Mouse (Mus musculus) brain, embryonic 14.5 days (tissue): ENCODE results near the gene Acrbp. TPM values are rescaled to one million over a fixed set of nuclear protein-coding genes. Genes with fewer than 3 reads are reported as not detected.
"Not testable (repeated sequence)": the region's sequence is repeated elsewhere in the genome, so short reads cannot be mapped to it uniquely, and the experiment has no call there.

Source experiments
- DNase-seq: peaks from one replicate; pipeline ENCODE4 v3.0.0-alpha.2; 2011; ENCODE audit warnings: low read depth
- CTCF ChIP-seq: fragments of 200-500 bp; IDR thresholded peaks from 2 replicates; pipeline ENCODE4 v1.5.1; 2012; ENCODE audit warnings: inconsistent platforms, mild to moderate bottlenecking, moderate library complexity, borderline replicate concordance; ENCODE audit not compliant: insufficient read depth, insufficient read length; ENCODE audit errors: extremely low read depth
- POLR2A ChIP-seq: fragments of 200-500 bp; IDR thresholded peaks from 2 replicates; pipeline ENCODE4 v1.6.1; 2012; ENCODE audit warnings: mild to moderate bottlenecking, inconsistent platforms, borderline replicate concordance; ENCODE audit not compliant: poor library complexity, insufficient read depth, insufficient read length, severe bottlenecking; ENCODE audit errors: extremely low read depth
- polyA plus RNA-seq: library from polyadenylated mRNA; depleted of rRNA; stranded (reverse); fragments of >200 nt; gene quantifications from 2 replicates; pipeline ENCODE4 v1.2.3, GENCODE M21; 2012

Acrbp gene
- polyA plus RNA-seq, 1 experiment, result 32.6 TPM

DNA sequence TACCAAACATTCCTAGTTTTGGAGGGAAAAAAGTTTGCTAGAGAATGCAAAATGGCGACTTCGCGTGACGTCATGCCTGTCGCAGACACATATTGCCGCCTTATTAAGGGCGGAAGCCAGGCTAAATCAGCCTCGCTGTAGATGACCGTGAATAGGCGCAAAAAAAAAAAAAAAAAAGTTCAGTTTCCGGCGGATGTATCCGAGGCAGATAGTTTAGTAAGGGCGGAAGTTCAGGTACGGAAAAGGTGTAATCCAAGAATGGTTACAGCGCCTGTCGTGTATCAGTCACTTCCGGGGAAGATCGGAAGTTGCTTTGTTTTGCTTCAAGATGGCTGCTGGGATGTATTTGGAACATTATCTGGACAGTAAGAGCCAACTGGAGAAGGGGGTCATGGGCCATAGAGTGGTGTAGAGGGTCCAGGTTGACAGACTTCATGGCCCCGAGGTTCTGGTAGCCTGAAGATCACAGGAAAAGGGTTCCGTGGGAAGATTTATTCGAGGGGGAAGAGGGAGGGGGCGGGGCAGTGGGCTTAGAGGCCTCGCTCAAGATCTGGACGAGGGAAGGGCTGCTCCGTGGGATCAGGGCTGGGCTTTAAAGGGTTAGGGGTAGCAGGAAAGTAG lies 9.8 kb upstream of the Acrbp start, which contains the start of gene Ing4:
Gene Ing4, plus strand, starts transcription at position 228 of the 621 bp plus-strand sequence.
- TF ChIP-seq CTCF, result no peak
- TF ChIP-seq POLR2A, result no peak
- peak; percentile 100 for DNase-seq

DNA sequence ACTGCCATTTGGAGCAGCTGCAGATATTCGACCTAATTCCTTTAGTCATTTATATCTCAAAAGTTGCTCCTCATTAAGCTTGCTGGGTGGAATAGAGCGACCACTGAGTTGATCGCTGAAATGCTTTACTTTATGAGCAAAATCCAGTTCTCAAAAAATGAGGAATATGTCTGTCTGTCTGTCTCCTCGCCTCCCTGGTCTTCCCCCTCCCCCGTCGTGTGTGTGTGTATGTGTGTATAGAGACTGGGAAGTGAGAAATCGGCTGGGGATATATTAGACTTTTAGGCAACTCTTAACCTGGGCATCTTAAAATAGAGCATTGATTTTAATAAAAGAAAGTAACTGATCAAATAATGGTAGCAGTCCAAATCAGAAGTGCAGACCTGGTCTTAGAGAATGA lies 9.3 kb upstream of the Acrbp start:
- no peak for DNase-seq
- TF ChIP-seq POLR2A, result no peak
- no peak for TF ChIP-seq CTCF

DNA sequence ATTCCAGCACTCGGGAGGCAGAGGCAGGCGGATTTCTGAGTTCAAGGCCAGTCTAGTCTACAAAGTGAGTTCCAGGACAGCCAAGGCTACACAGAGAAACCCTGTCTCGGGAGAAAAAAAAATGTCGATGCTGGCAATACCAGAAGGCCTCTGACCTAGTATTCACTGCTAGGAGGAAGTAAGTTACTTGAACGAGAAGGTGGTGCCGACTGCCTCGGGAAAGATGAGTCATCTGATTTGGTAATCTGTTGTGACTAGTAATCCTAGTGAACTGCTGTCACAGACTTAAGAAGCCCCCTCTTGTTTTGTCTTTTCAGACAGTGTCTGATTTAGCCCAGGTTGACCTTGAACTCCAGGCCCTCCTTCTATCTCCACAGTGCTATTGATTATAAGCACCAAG lies 8.4 kb upstream of the Acrbp start:
- DNase-seq, result no peak
- TF ChIP-seq CTCF (no peak), POLR2A (no peak)

DNA sequence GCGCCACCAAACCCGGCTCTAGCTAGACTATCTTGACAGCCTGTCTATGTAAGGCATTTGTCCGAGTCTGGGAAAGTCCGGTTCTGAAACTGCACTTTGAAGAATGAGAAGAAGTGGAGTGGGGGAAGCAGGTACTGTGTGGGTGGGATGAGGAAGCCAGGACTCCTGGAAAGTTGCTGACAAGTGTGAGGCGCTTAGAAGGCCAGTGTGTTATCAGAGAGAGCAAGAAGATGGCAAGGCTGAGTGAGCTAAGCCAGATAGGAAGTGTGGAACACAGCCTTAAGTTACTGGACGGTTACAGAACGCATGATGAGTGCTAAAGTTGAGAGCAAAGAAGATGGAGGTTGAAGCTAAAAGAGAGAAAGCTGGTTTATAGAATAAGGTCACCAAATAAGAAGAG lies 7.4 kb upstream of the Acrbp start:
- DNase-seq, result no peak
- TF ChIP-seq CTCF, result no peak
- TF ChIP-seq POLR2A, result no peak

DNA sequence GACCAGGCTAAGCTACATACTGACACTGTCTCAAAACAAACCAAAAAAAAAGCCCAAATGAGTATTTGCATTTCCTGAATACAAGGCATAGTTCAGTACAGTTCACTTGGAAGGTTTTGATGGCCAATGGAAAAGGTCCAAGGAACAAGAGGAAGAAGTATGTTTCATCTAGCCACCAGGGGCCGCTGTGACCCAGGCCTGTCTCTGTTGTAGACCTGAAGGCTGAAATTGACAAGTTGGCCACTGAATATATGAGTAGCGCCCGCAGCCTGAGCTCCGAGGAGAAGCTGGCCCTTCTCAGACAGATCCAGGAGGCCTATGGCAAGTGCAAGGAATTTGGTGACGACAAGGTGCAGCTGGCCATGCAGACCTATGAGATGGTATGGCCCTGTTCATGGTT lies 2.8 kb upstream of the Acrbp start:
- DNase-seq, result peak; percentile 94
- TF ChIP-seq CTCF (peak; percentile 83), POLR2A (no peak)

DNA sequence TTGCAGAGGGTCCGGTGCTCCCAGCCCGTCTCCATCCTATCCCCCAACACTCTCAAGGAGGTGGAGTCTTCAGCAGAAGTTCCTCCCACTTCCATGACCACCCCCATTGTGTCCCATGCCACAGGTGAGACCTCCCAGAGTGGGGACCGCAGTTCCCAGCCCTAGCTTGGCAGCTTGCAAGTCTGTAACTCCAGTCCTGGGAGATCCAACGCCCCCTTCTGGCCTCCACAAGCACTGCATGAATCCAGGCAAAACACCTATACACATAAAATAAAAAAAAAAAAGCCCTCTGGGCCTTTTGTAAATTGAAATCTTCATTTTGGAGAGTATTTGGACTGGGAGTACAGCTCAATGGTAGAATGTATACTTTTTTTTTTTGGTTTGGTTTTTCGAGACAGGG lies 1.7 kb downstream of the Acrbp start:
- TF ChIP-seq POLR2A (no peak), CTCF (peak; percentile 39; the same call in 1 of the 2 replicates)
- no peak for DNase-seq

DNA sequence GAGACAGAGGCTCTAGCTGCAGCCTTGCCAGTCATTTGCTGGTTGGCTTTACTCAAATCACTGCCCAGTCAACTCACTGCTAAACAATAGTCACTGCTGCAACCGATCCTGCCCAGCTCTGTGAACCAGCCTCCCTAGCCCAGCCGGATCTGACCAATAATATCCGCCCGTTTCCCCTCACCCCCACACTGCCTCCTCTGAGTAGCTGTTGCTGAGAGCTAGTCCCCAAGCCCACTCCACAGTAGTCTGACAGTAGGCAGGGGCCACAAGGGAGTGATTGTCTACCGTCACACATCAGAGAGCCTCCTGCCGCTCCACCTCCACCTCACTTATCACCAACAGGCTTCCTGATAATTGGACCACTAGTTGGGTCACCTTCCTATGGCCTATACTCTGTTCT lies 12.0 kb downstream of the Acrbp start:
- TF ChIP-seq POLR2A, result no peak
- no peak for TF ChIP-seq CTCF

DNA sequence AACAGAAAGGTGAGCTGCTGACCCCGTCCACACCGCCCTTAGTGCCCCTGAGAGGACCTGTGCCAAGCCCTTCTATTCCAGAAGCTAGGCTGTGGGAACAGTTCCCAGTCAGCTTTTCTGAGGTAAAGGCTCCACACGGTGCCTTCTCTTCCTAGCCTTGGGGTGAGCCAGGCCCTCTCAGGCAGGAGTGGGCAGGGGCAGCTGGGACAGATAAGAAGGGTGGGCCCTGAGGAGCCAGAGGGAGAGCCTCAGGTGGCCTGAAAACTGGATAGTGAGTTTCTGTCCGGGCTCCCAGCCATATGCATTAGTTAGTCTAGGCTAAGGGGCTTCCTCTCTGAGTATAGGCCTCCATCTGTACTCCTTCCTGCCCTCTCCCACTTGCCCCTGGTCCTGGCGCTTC lies 13.0 kb downstream of the Acrbp start:
- no peak for DNase-seq
- TF ChIP-seq CTCF, result no peak
- no peak for TF ChIP-seq POLR2A

More for the DNA sequence above, 12.0 kb downstream of the Acrbp start:
- peak; percentile 27 for DNase-seq

DNA sequence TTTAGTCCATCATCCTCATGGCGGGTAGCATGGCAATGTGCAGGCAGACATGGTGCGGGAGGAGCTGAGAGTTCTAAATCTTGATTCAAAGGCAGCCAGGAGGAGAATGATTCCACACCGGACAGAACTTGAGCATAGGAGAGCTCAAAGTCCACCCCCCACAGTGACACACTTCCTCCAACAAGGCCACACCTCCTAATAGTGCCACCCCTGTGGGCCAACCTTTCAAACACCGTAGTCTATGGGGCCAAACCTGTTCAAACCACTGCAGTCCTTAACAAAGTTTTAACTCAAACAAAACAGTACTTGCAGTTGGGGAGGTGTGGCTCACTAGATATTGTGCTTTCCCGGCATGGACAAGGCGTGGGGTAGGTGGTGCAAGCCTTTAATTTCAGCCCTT lies 14.4 kb downstream of the Acrbp start:
- TF ChIP-seq POLR2A (no peak), CTCF (no peak)
- no peak for DNase-seq

DNA sequence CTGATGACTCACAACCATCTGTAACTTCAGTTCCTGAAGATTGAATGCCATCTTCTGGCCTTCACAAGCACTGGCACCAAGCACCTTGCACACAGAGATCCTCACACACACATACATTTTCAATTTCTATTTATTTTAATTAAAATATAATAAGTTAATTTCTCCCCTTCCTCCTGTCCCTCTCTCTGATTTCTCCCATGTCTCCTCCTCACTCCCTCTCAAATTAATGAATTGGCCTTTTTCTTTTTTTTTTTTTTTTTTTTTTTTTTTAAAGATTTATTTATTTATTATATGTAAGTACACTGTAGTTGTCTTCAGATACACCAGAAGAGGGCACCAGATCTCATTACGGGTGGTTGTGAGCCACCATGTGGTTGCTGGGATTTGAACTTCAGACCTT lies 15.7 kb downstream of the Acrbp start:
- DNase-seq, result not testable (repeated sequence)

DNA sequence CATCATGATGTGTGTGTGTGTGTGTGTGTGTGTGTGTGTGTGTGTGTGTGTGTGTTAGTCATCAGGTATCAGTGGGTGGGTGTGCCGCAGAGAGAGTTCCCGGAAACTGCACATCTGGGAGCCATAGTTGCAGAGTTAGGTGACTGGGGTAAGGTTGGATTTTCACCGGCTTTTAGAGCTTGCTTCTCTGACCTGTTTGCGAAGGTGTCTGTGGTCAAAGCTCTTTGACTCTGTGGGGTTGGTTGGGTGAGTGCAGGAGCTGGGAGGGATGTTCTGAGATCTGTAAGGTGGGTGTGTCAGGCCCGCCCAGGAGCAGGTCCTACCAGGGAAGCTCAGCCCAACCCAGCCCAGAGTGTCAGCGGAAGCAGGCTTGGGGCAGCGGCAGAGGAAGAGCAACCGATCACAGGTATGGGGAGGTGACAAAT lies 18.1 kb downstream of the Acrbp start, which contains the start of gene Lpar5:
Gene Lpar5, plus strand, starts transcription at position 350 of the 425 bp plus-strand sequence.
- TF ChIP-seq CTCF (no peak), POLR2A (no peak)
- no peak for DNase-seq

DNA sequence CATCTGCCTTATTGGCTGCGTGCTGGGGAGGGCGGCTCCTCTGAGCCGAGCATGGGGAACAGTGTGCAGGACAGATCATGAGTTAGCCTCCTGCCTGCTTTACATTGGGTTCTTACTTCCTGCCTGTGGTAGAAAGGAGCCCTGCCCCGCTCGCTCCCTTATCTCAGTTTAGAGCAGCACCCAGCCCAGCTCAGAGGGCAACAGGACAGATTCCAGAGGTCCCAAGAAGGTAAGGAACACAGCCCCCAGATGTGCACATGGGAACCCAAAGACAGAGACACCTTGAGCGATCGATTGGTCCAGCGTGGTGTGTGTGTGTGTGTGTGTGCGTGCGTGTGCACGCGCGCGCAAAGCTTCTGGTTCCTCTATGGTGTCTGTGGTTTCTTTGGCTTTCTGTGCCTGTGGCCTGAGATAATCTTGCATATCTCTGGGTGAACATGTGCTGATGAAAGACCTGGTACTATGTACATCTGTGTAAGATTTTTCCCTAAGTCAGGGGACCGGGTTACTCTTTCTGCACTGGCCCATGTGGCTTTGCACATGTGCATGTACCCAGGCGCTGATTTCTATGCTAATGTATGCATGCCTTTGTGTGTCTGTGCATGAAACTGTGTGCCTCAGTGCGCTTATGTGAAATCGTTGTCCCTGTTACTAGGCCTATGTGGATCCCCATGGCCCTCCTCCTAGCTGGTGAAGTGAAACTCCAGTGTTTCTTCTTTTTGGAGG lies 21.8 kb downstream of the Acrbp start:
- TF ChIP-seq CTCF, result no peak
- no peak for TF ChIP-seq POLR2A
- DNase-seq, result peak; percentile 91

DNA sequence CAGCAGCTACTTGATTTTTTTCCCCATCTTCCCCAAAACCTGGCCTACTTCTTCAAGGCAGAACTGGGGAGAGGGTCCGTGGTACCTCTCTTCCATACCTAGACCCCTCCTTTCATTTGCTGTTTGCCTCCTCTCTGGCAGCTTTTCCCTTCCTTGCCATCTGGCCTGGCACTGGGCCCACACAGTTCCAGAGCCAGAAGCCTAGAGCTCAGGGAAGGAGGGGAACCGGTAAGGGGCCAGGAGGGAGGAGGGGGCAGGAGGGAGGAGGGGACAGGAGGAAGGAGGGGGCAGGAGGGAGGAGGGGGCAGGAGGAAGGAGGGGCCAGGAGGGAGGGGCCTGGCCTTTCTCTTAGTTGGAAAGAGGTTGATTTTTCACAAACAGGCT lies 22.4 kb downstream of the Acrbp start:
- no peak for TF ChIP-seq CTCF
- no peak for TF ChIP-seq POLR2A
- peak; percentile 97 for DNase-seq

DNA sequence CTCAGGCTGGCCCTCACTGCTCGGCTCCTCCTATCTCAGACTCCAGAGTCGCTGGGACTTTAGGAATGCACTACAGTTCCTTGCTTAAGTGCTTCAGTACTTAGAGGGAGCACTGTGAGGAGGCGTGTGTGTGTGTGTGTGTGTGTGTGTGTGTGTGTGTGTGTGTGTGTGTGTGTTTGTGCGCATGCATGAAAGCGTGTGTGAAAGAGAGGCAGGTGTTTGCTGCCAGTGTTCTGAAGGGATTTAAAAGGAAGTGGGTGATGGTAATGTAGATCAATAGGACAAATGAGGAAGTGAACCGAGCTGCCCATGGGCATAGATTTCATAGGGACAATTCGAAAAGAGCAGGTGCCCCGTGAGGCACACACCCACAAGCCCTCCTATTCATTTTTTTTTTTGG lies 24.3 kb downstream of the Acrbp start:
- TF ChIP-seq CTCF, result no peak
- no peak for TF ChIP-seq POLR2A
- no peak for DNase-seq
